Comparison of ENCODE assay signal across 24 mouse cellular contexts in the genomic region with DNA sequence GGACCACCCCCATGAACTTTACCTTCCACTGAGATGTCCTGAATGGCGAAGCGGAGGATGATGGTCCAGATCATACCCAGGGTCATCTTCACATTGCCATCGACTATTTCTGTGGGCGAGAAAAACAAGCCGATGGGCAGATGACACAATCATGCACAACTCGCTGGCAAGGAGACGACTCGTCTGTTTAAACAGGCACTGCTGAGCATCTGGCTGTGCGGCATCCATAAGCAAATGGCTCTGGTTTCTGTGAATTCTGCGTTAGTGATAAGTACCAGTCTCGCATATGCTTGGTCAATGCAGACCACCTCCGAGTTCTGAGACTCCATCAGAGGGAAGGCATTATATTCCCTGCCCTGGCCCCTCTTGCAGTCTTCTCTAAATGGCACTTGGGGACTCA. TPM values are rescaled to one million over a fixed set of nuclear protein-coding genes. Genes with fewer than 3 reads are reported as not detected.
DNase-seq lines count a peak whose midpoint lies in the region; ATAC-seq and TF ChIP-seq lines count a peak whose summit lies in the region.
"Had no signal": no experiment of that assay in that cellular context is flagged by ENCODE, and none has a peak within 500 bp of the region (broad histone marks: within the 10 kb centered on the region; RNA-seq: fewer than 3 reads in every experiment).

No protein-coding gene starts in this region.

- peak overlapping the region; percentile 62; the same call in 1 of the 2 replicates for H3K27ac ChIP-seq in heart, embryonic 10.5 days
- H3K27ac ChIP-seq in heart, adult 2 months, result no peak overlapping the region
- peak overlapping the region; percentile 52 for H3K27ac ChIP-seq in heart, embryonic 16.5 days (ENCODE audit: low read length)
- no peak overlapping the region for H3K27ac ChIP-seq in hindbrain, embryonic 10.5 days
- H3K27ac ChIP-seq: embryonic facial prominence, embryonic 13.5 days; forebrain, embryonic 15.5 days had no signal

- no peak overlapping the region for H3K4me3 ChIP-seq in heart, embryonic 10.5 days
- no peak overlapping the region for H3K4me3 ChIP-seq in heart, adult 2 months
- H3K4me3 ChIP-seq in heart, embryonic 16.5 days (ENCODE audit: low read length), result no peak overlapping the region
- no peak overlapping the region for H3K4me3 ChIP-seq in hindbrain, embryonic 10.5 days
- H3K4me3 ChIP-seq: embryonic facial prominence, embryonic 13.5 days; erythroblast, embryonic 14.5 days; forebrain, embryonic 15.5 days had no signal

- no peaks in the 10 kb centered on the region for H3K79me2 ChIP-seq in heart, adult 2 months (replicated peaks; ENCODE audit: control insufficient read depth, insufficient read depth, low read length)

- no peak overlapping the region for H3K4me2 ChIP-seq in heart, embryonic 16.5 days (ENCODE audit: low read depth, low read length)
- H3K4me2 ChIP-seq: embryonic facial prominence, embryonic 13.5 days; forebrain, embryonic 15.5 days had no signal

- peaks cover 69% of the 10 kb centered on the region for H3K36me3 ChIP-seq in heart, embryonic 10.5 days
- H3K36me3 ChIP-seq in heart, adult 2 months (ENCODE audit: control insufficient read depth, insufficient read depth, low read length), result peaks cover 36% of the 10 kb centered on the region
- peaks cover 35% of the 10 kb centered on the region for H3K36me3 ChIP-seq in heart, embryonic 16.5 days (ENCODE audit: control insufficient read depth, insufficient read depth)
- no peaks in the 10 kb centered on the region for H3K36me3 ChIP-seq in hindbrain, embryonic 10.5 days
- H3K36me3 ChIP-seq: embryonic facial prominence, embryonic 13.5 days; forebrain, embryonic 15.5 days; G1E had no signal

- no peaks in the 10 kb centered on the region for H3K27me3 ChIP-seq in heart, embryonic 10.5 days (ENCODE audit: insufficient read depth, poor library complexity, severe bottlenecking)
- H3K27me3 ChIP-seq in heart, adult 2 months (ENCODE audit: control insufficient read depth, insufficient read depth, low read length), result no peaks in the 10 kb centered on the region
- no peaks in the 10 kb centered on the region for H3K27me3 ChIP-seq in heart, embryonic 16.5 days (ENCODE audit: control insufficient read depth, insufficient read depth, low read length)
- no peaks in the 10 kb centered on the region for H3K27me3 ChIP-seq in hindbrain, embryonic 10.5 days (ENCODE audit: insufficient read depth, poor library complexity, severe bottlenecking)
- H3K27me3 ChIP-seq: CH12.LX; embryonic facial prominence, embryonic 13.5 days; forebrain, embryonic 15.5 days; Patski had no signal

- no peak for TF ChIP-seq POLR2A in heart, adult 2 months (IDR thresholded peaks at IDR 0.05; ENCODE audit: insufficient read depth, low read depth, low read length)

- DNase-seq in heart, embryonic 10.5 days (ENCODE audit: low spot score), result no peak
- no peak for DNase-seq in heart, adult 2 months
- no peak for DNase-seq in heart, adult 11 months
- DNase-seq in fat pad, adult 2 months (ENCODE audit: extremely low read depth, low read depth, low spot score), result peak; percentile 46
- DNase-seq in layer of hippocampus, adult 9-11 months, result peak; percentile 36
- DNase-seq in hindbrain, embryonic 10.5 days (ENCODE audit: low spot score), result no peak
- DNase-seq: B cell, adult 2 months; cerebellum, adult 11-12 months; cerebellum, postnatal 14 days; gastrocnemius, postnatal 36 days; kidney, postnatal 25 days; lung, postnatal 4 days; midbrain, embryonic 14.5 days; right cerebral cortex, postnatal 14 days; thymus, postnatal 14 days had no signal

- no peaks in the 10 kb centered on the region for H3K9me3 ChIP-seq in heart, embryonic 10.5 days
- no peaks in the 10 kb centered on the region for H3K9me3 ChIP-seq in heart, embryonic 16.5 days (replicated peaks; ENCODE audit: control insufficient read depth, low read length)
- no peaks in the 10 kb centered on the region for H3K9me3 ChIP-seq in hindbrain, embryonic 10.5 days
- H3K9me3 ChIP-seq: embryonic facial prominence, embryonic 13.5 days; forebrain, embryonic 15.5 days; G1E had no signal

- H3K4me1 ChIP-seq in heart, embryonic 10.5 days, result peaks cover 42% of the 10 kb centered on the region
- peaks cover 3% of the 10 kb centered on the region; the same call in 1 of the 2 replicates for H3K4me1 ChIP-seq in heart, adult 2 months (ENCODE audit: control insufficient read depth, insufficient read depth, low read length)
- peaks cover 35% of the 10 kb centered on the region for H3K4me1 ChIP-seq in heart, embryonic 16.5 days (ENCODE audit: control insufficient read depth, insufficient read depth, low read length)
- no peaks in the 10 kb centered on the region; the same call in 1 of the 2 replicates for H3K4me1 ChIP-seq in hindbrain, embryonic 10.5 days (replicated peaks)
- H3K4me1 ChIP-seq: embryonic facial prominence, embryonic 13.5 days had no signal

- H3K9ac ChIP-seq in heart, adult 2 months (ENCODE audit: low read depth, low read length), result no peak overlapping the region
- no peak overlapping the region for H3K9ac ChIP-seq in heart, embryonic 16.5 days (ENCODE audit: low read length)
- H3K9ac ChIP-seq: embryonic facial prominence, embryonic 13.5 days; forebrain, embryonic 15.5 days had no signal

- no peak for ATAC-seq in heart, embryonic 16.5 days (replicated peaks; ENCODE audit: extremely low read depth, insufficient read depth, low FRiP score)
- ATAC-seq: forebrain, embryonic 15.5 days; intestine, postnatal 0 days; Patski had no signal

- intact Hi-C loops in heart, adult 2 months (cut with DNase I), result no loop called here

- 76% methylated on average over 12 of the region's 12 CpGs for WGBS in heart, embryonic 10.5 days
- WGBS in heart, adult 2 months, result 70% methylated on average over 12 of the region's 12 CpGs
- 75% methylated on average over 12 of the region's 12 CpGs for WGBS in heart, embryonic 16.5 days
- WGBS in hindbrain, embryonic 10.5 days, result 90% methylated on average over 12 of the region's 12 CpGs

- no peak for TF ChIP-seq EP300 in heart, adult 2 months (IDR thresholded peaks at IDR 0.05; ENCODE audit: insufficient read depth, low read depth, low read length)

- TF ChIP-seq CTCF in heart, adult 2 months (IDR thresholded peaks at IDR 0.05), result no peak

RNA-seq across cellular contexts. Expression of a gene that starts 31.7 kb away (rescaled TPM):
- polyA plus RNA-seq in heart, embryonic 10.5 days (2016; fragmentation: Nextera tagmentation; extraction: Ambion mirVana), result 647 and 1,387 TPM in 2 replicates
- total RNA-seq in heart, adult 2 months (2021), result 1,000 to 10,000 TPM; 1,397 to 1,781 TPM
- 1,690 and 1,900 TPM in 2 replicates for polyA plus RNA-seq in heart, adult 2 months (2012; rRNA removed)
- polyA plus RNA-seq in heart, embryonic 16.5 days (2015; fragmentation: Nextera tagmentation; extraction: Ambion mirVana), result 1,874 and 1,903 TPM in 2 replicates
- 0.93 and 1.9 TPM in 2 replicates for polyA plus RNA-seq in hindbrain, embryonic 10.5 days (2016; fragmentation: Nextera tagmentation; extraction: Ambion mirVana)
- total RNA-seq: CH12.LX; megakaryocyte-erythroid progenitor cell, adult 5-6 weeks had no signal
- polyA plus RNA-seq: erythroblast, embryonic 14.5 days; G1E had no signal

RNA-seq across cellular contexts. Expression of a gene that starts 51.0 kb away (rescaled TPM):
- polyA plus RNA-seq in heart, embryonic 10.5 days (2016; fragmentation: Nextera tagmentation; extraction: Ambion mirVana), result 16.5 and 20.9 TPM in 2 replicates
- 100 to 1,000 TPM in 1 of 2 experiments, 10 to 100 TPM in 1; 88.1 to 103 TPM for total RNA-seq in heart, adult 2 months (2021)
- 42.2 and 129 TPM in 2 replicates for polyA plus RNA-seq in heart, adult 2 months (2012; rRNA removed)
- polyA plus RNA-seq in heart, embryonic 16.5 days (2015; fragmentation: Nextera tagmentation; extraction: Ambion mirVana), result 11.4 and 11.9 TPM in 2 replicates
- polyA plus RNA-seq in hindbrain, embryonic 10.5 days (2016; fragmentation: Nextera tagmentation; extraction: Ambion mirVana), result 13.0 and 17.3 TPM in 2 replicates

Comparison
In these comparisons a context has a peak if more than half of its experiments do, and no peak if none do; other contexts are left out.
1. H3K27ac ChIP-seq: peak in heart, embryonic 10.5 days (single experiment) and heart, embryonic 16.5 days (single experiment); none in heart, adult 2 months (single experiment) and hindbrain, embryonic 10.5 days (single experiment).
2. DNase-seq: peak in fat pad, adult 2 months (single experiment) and layer of hippocampus, adult 9-11 months (single experiment); none in heart, embryonic 10.5 days (single experiment), heart, adult 2 months (0 of 2), heart, adult 11 months (single experiment) and hindbrain, embryonic 10.5 days (single experiment).
3. RNA of a gene that starts 31.7 kb away (polyA plus RNA-seq): 1,690 to 1,900 TPM in heart, adult 2 months, 1,874 to 1,903 TPM in heart, embryonic 16.5 days and 647 to 1,387 TPM in heart, embryonic 10.5 days; 0.93 to 1.9 TPM in hindbrain, embryonic 10.5 days; every median in the first group is over 100 times any median in the second.